Mouse (Mus musculus) T-helper 2 cell (primary cell): ENCODE results near the gene Eif1ad.
"Not testable (repeated sequence)": the region's sequence is repeated elsewhere in the genome, so short reads cannot be mapped to it uniquely, and the experiment has no call there.

Source experiments
- in situ Hi-C: fragments of 300-600 bp; cut with MboI, MseI; formaldehyde crosslinking; loops from one replicate; pipeline ENCODE4 v1.15.1; 2025; ENCODE audit warnings: high pct_unique_total_duplicates

Eif1ad gene

GRCm38 (mm10) chr19:5366175-5367052 lies at the start of gene Eif1ad:
Gene Eif1ad, plus strand, starts transcription at chr19:5366741.
- in situ Hi-C loops: no loop called here

GRCm38 (mm10) chr19:5323801-5324200 lies 42.7 kb upstream of the Eif1ad start:
- in situ Hi-C loops: no loop called here

- in situ Hi-C loops: no loop called here
These were observed 38.6 kb upstream of the Eif1ad start for GRCm38 (mm10) chr19:5327970-5328369.

GRCm38 (mm10) chr19:5334741-5335140 lies 31.8 kb upstream of the Eif1ad start:
- in situ Hi-C loops: no loop called here

GRCm38 (mm10) chr19:5335441-5335840 lies 31.1 kb upstream of the Eif1ad start, which contains the start of gene Catsper1:
Gene Catsper1, plus strand, starts transcription at chr19:5335741.
- in situ Hi-C loops: no loop called here

GRCm38 (mm10) chr19:5337975-5338374 lies 28.6 kb upstream of the Eif1ad start:
- in situ Hi-C loops: no loop called here

- in situ Hi-C loops: no loop called here
These were observed 25.2 kb upstream of the Eif1ad start for GRCm38 (mm10) chr19:5341360-5341759.

- in situ Hi-C loops: no loop called here
These were observed 21.0 kb upstream of the Eif1ad start for GRCm38 (mm10) chr19:5345297-5346131.

- in situ Hi-C loops: no loop called here
These were observed 18.5 kb upstream of the Eif1ad start for GRCm38 (mm10) chr19:5348064-5348463.

- in situ Hi-C loops: no loop called here
These were observed 17.7 kb upstream of the Eif1ad start for GRCm38 (mm10) chr19:5348526-5349501.

GRCm38 (mm10) chr19:5349502-5349873 lies 17.1 kb upstream of the Eif1ad start, which contains the start of gene Cst6:
Gene Cst6, minus strand, starts transcription at chr19:5349574.
- in situ Hi-C loops: not testable (repeated sequence)

- in situ Hi-C loops: no loop called here
These were observed 12.9 kb upstream of the Eif1ad start for GRCm38 (mm10) chr19:5353609-5354008.

- in situ Hi-C loops: no loop called here
These were observed 10.5 kb upstream of the Eif1ad start for GRCm38 (mm10) chr19:5356080-5356479.

- in situ Hi-C loops: no loop called here
These were observed 4.4 kb upstream of the Eif1ad start for GRCm38 (mm10) chr19:5362186-5362585.

- in situ Hi-C loops: no loop called here
These were observed 2.4 kb upstream of the Eif1ad start for GRCm38 (mm10) chr19:5364124-5364523.

GRCm38 (mm10) chr19:5365751-5366150 lies 790 bp upstream of the Eif1ad start:
- in situ Hi-C loops: no loop called here

- in situ Hi-C loops: no loop called here
These were observed 465 bp downstream of the Eif1ad start, which contains the start of gene Banf1 for GRCm38 (mm10) chr19:5367053-5367359. Gene Banf1, minus strand, starts transcription at chr19:5367168.

- in situ Hi-C loops: no loop called here
These were observed 914 bp downstream of the Eif1ad start for GRCm38 (mm10) chr19:5367455-5367854.

GRCm38 (mm10) chr19:5370932-5371331 lies 4.4 kb downstream of the Eif1ad start:
- in situ Hi-C loops: no loop called here

GRCm38 (mm10) chr19:5372724-5373123 lies 6.2 kb downstream of the Eif1ad start:
- in situ Hi-C loops: no loop called here

- in situ Hi-C loops: no loop called here
These were observed 7.6 kb downstream of the Eif1ad start for GRCm38 (mm10) chr19:5374177-5374576.
